Mouse (Mus musculus): ENCODE data around the gene Acbd5.
A peak's percentile ranks its signal among the peaks of the same experiment; 100 is the strongest.
"Not testable (repeated sequence)": the region's sequence is repeated elsewhere in the genome, so short reads cannot be mapped to it uniquely, and the experiment has no call there.

Acbd5 gene

GRCm38 (mm10) chr2:23067552-23068369 is at the start of gene Acbd5:
Acbd5 (plus strand) TSS chr2:23068167.
- DNase-seq: peak; percentile 95

DNA sequence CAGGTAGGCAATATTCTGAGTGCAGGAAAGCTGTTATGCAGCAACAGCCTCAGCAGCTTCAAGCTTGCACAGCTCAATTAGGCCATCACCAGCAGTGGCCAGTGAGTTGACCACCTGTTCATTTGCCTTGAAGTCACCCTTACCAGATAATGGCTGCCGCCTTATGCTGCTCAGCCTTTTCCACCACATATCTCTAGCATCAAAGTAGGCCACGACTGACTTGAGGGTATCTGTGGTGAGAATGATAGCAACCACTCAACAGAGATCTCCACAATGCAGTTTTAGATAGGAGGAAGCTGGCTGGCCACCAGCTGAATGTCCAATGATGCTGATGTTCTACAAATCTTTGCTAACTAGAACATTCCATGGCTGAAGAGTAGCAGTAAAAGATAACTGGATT is 48.8 kb upstream of the Acbd5 start:
- DNase-seq: no peak

GRCm38 (mm10) chr2:23021320-23021719 is 46.6 kb upstream of the Acbd5 start:
- no peak for DNase-seq

DNA sequence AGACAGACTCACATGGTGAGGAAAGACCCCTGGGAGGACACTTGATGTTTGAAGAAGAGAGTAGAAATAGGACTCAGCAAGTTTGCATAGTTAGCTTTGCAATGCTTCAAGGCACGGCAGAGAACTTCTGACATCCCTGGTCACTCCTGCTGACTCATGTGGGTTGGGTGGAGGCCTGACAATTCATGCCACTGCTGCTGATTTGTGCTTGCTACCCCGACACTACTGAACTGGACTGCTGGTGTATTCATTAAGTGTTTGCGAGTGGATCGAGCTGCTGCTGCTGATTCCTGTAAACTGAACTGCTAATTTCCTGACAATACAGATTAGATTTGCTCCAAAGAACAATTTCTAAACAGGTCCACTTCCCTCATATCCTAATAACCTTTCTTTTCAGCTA is 46.2 kb upstream of the Acbd5 start:
- peak; percentile 74 for DNase-seq

- no peak for DNase-seq
Observed at GRCm38 (mm10) chr2:23023023-23023422, 44.9 kb upstream of the Acbd5 start.

- no peak for DNase-seq
Observed at GRCm38 (mm10) chr2:23023714-23024282, 44.2 kb upstream of the Acbd5 start.

DNA sequence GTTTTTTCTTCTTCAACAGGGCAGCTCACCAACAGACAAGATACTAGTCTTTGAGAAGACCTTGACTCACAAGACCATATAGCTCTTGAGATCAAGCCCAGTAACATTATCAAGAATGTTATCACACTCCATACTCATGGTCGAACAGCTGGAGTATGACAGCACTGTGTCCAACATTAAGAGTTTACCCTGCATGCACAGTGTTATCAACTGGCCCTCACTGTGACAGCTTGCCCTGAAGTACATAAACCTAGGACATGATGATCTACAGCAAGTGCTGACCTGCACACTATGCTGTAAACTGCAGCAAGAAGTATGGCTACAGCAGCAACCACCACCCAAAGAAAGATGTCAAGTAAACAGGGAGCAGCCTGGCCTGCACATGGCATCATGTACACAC is 41.6 kb upstream of the Acbd5 start:
- DNase-seq: no peak

- DNase-seq: no peak
Observed at GRCm38 (mm10) chr2:23028826-23029225, 39.1 kb upstream of the Acbd5 start.

DNA sequence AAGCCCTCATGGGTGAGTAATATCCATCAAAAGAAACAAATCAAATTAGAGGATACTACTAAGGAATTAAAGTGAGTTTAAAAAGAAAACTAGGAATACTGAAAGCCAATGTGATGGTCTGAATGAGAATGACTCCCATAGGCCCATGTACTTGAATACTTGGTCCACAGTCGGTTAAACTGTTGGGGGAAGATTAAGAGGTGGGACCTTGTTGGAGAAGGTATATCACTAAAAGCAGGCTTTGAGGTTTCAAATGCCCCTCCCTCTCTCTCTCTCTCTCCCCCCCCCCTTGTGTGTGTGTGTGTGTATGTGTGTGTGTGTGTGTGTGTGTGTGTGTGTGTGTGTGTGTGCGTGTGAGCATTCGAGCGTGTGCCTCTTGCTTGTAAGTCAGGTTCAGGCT is 37.3 kb upstream of the Acbd5 start:
- no peak for DNase-seq

GRCm38 (mm10) chr2:23034692-23035435 is 33.1 kb upstream of the Acbd5 start:
- DNase-seq: no peak

DNA sequence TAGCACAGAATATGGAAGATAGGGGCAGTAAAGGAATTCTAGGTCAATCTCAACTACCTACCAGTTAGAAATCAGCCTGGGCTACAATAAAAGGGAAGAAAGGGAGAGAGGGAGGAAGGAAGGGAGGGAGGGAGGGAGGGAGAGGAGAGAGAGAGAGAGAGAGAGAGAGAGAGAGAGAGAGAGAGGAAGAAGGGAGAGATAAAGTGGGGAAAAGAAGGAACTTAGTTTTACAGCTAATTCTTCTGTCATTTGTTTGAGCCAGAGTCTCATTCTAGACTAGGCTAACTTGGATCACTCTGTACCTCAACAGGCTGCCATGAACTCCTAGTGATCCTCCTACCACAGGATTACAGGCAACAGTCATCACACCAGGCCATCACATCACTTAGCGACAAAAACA is 32.5 kb upstream of the Acbd5 start:
- DNase-seq: no peak

DNA sequence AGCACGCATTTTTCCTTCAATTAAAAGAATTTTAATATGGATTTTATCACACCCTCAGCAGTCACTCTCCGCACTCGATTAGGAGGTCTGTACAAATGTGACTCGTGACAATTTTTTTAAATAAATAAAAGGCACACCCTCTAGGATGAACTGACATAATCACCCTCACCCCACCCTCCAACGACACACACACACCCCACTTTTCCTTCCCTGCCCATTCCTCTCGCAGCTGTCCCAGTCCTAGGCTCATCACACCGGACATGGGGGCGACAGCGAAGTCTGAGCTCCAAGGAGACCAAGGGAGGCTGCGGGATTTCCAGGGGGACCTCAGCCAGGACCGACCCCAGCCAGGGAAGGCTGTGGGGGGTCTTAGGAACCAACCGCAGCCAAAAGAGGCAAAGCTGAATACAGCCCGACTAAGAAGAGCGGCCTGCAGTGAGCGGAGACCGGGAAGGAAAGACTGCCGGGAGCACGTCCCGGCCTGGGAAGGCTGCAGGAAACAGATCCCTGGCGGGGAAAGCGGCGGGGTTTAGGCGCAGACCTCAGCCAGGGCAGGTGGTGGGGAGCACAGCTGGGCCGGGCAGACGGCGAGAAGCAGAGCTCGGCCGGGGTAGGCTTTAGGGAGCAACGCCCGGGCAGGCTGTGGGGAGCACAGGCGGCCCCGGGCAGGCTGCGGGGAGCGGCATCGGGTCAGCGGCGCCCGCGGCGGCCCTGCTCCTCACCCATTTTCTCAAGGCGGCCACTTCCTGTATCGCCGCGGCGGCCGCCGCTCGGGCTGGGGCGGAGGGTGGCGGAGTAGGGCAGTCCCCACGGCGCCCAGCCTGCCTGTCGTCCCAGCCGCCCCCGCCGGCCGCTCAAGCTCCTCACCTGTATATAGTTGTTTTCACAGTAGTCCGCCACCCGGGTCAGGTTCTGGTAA is 28.6 kb upstream of the Acbd5 start:
- DNase-seq: peak; percentile 73

DNA sequence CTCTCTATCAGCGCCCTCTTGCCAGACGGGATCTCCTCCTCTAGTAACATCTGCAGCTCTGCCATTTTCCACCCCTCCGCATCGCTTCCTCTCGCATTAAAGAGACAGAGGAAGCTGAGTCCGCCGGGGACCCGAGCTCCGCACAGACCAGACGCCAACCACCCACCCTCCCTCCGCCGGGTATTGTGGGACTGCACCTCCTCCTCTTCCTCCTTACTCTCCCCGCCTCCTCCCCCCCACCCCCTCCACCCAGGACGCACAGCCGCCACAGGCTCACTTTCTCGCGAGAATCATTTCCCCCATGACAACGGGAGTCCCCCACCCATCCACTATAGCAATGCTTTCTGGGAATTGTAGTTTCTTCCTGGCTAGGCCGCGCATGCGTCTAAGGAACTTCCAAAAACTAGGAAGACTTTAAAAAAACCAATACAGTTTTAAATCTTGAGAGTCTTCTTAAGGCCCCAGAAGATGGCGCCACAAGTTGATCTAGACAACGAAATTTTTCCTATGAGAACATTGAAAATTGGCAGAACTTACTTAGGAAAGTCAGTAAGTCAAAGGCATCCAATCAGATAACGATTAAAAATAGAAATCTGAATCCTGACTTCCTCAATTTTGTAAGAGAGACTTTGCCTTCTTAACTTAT is 27.8 kb upstream of the Acbd5 start, which contains the start of gene Abi1:
Gene Abi1, minus strand, starts transcription at position 241 of the 646 bp plus-strand sequence.
- peak; percentile 93 for DNase-seq

- DNase-seq: not testable (repeated sequence)
Observed at GRCm38 (mm10) chr2:23040690-23041089, 27.3 kb upstream of the Acbd5 start.

DNA sequence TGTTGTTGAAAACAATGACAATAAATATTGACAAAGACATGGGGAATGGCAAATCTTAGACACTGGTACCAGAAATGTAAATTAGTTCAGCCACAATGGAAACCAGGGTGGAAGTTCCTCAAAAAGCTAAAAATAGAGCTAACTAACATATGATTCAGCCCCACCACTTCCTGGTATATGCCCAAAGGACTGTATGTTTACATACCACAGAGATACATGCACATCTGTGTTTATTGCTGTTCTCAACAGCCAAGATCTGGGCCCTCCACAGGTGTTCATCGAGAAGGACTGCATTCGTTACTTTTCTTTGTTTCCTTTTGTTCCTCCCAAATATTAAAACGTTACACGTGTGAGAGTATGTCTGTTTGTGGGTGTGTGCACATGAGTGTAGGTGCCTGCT is 26.5 kb upstream of the Acbd5 start:
- DNase-seq: no peak

DNA sequence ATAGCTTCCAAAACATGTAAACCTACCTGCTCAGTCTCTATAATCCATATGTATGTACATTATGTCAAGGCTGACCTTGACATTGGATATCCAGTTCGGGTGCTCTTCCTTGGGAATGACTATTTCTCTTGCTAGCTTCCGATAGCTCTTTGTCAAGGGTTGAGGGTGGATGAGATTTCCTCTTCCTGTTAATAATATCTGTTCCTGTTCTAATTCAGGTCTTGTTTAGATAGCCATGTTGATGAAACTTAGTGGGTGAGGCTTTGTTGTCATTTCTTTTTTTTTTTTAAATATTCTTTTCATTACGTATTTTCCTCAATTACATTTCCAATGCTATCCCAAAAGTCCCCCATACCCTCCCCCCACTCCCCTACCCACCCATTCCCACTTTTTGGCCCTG is 25.8 kb upstream of the Acbd5 start:
- no peak for DNase-seq

GRCm38 (mm10) chr2:23045703-23046102 is 22.3 kb upstream of the Acbd5 start:
- DNase-seq: no peak

DNA sequence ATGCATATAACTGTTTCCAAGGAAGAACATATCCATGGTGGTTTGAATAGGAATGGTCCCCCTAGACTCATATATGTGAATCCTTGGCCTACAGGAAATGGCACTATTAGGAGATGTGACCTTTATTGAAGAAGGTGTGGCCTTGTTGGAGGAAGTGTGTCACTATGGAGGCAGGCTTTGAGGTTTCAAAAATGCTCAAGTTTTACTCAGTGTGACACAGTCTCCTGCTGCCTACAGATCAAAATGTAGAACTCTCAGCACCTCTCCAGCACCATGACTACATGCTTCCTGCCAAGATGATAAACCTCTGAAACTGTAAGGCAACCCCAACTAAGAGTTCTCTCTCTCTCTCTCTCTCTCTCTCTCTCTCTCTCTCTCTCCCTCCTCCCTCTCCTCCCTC is 20.0 kb upstream of the Acbd5 start:
- DNase-seq: no peak

GRCm38 (mm10) chr2:23051890-23052289 is 16.1 kb upstream of the Acbd5 start:
- DNase-seq: no peak

- DNase-seq: peak; percentile 31
Observed at GRCm38 (mm10) chr2:23052523-23052922, 15.4 kb upstream of the Acbd5 start.

GRCm38 (mm10) chr2:23068370-23068737 is 387 bp downstream of the Acbd5 start:
- peak; percentile 50 for DNase-seq

All from liver (tissue).